In genomic region chr4:117270278-117270677, GRCm38 (mm10) we compare ENCODE assay signal across 8 mouse cellular contexts. TPM values are rescaled to one million over a fixed set of nuclear protein-coding genes. Genes with fewer than 3 reads are reported as not detected.
DNase-seq lines count a peak whose midpoint lies in the region; ATAC-seq and TF ChIP-seq lines count a peak whose summit lies in the region.

No protein-coding gene starts in this region.

- in situ Hi-C loops in Patski (cut with MboI; ENCODE audit: low pct_unique_long_range_greater_than_20kb), result loop anchor here (10.0 kb wide), 1 partner anchor 405 kb away; no protein-coding TSS in a partner anchor

- ATAC-seq in Patski, result peak; percentile 41
- ATAC-seq in megakaryocyte-erythroid progenitor cell, adult 5-6 weeks (replicated peaks; ENCODE audit: low FRiP score, low TSS enrichment, poor library complexity, severe bottlenecking), result peak; percentile 60

- POLR2A ChIA-PET in Patski (lab: Charles Lee), result no interaction called here

- CTCF ChIA-PET in Patski (lab: Charles Lee), result interaction anchor here (1.0 to 2.5 kb wide), 9 partner anchors 10 to 374 kb away, joined by 3 to 12 read pairs (median 4); partner anchors contain the start of genes Armh1 and Tmem53

- intact Hi-C loops in left cerebral cortex, postnatal 14 days (cut with DNase I), result loop anchor here (2.0 to 10.0 kb wide), 2 partner anchors 407 to 505 kb away; no protein-coding TSS in a partner anchor

- TF ChIP-seq CTCF in Patski (IDR thresholded peaks at IDR 0.05), result no peak

- DNase-seq in Patski (ENCODE audit: low read depth, low spot score), result no peak
- peak; percentile 50 for DNase-seq in cerebellum, adult 9-11 months
- DNase-seq in frontal cortex, postnatal 10 days (ENCODE audit: low spot score in 2 of 2), result peak; percentile 50 to 71
- peak; percentile 81 for DNase-seq in induced T-regulatory cell, adult 2 months (ENCODE audit: low read depth)
- DNase-seq in left cerebral cortex, postnatal 14 days (ENCODE audit: low spot score in 2 of 2), result peak; percentile 81 to 84
- peak; percentile 86 for DNase-seq in right cerebral cortex, postnatal 14 days
- DNase-seq in urinary bladder, postnatal 4 days (ENCODE audit: low spot score in 2 of 2), result peak; percentile 54 to 76

- H3K27me3 ChIP-seq in Patski, result no peaks in the 10 kb centered on the region

RNA-seq across cellular contexts. Expression of gene Armh1, which starts 18.4 kb away (rescaled TPM):
- 0.05 TPM for polyA plus RNA-seq in Patski (2021)
- under 1 TPM; 0.24 to 0.59 TPM for total RNA-seq in left cerebral cortex, postnatal 14 days (2021)
- not detected in 2 replicates for total RNA-seq in megakaryocyte-erythroid progenitor cell, adult 5-6 weeks (2014; fragmentation: Nextera tagmentation)
- total RNA-seq in megakaryocyte-erythroid progenitor cell, adult 5-6 weeks (2017), result not detected in 2 replicates

RNA-seq across cellular contexts. Expression of gene Tmem53, which starts 18.5 kb away (rescaled TPM):
- 10.7 TPM for polyA plus RNA-seq in Patski (2021)
- 1 to 10 TPM; 2.3 to 3.6 TPM for total RNA-seq in left cerebral cortex, postnatal 14 days (2021)
- not detected in 2 replicates for total RNA-seq in megakaryocyte-erythroid progenitor cell, adult 5-6 weeks (2014; fragmentation: Nextera tagmentation)
- not detected in 2 replicates for total RNA-seq in megakaryocyte-erythroid progenitor cell, adult 5-6 weeks (2017)
